Mouse (Mus musculus) thymus, postnatal 10 days (tissue): ENCODE results near the gene Fopnl.

ENCODE experiments used
- DNase-seq, 2 experiments: peaks; one replicate each; pipeline ENCODE4 v3.0.0; 2021; ENCODE audit warnings: low spot score in 2 of 2

The Fopnl gene

GRCm38 (mm10) chr16:14307373-14307772 is 9.8 kb downstream of the Fopnl start:
- no peak for DNase-seq

- no peak for DNase-seq
Observed at GRCm38 (mm10) chr16:14306451-14306850, 10.8 kb downstream of the Fopnl start.

- DNase-seq: no peak
Observed at GRCm38 (mm10) chr16:14304791-14305190, 12.4 kb downstream of the Fopnl start.

- DNase-seq: no peak
Observed at GRCm38 (mm10) chr16:14303676-14304075, 13.5 kb downstream of the Fopnl start.

- no peak for DNase-seq
Observed at GRCm38 (mm10) chr16:14303148-14303547, 14.1 kb downstream of the Fopnl start.

- no peak for DNase-seq
Observed at GRCm38 (mm10) chr16:14298461-14298860, 18.7 kb downstream of the Fopnl start.

- DNase-seq: no peak
Observed at GRCm38 (mm10) chr16:14297746-14298145, 19.5 kb downstream of the Fopnl start.

- DNase-seq: no peak
Observed at GRCm38 (mm10) chr16:14297137-14297536, 20.1 kb downstream of the Fopnl start.

- no peak for DNase-seq
Observed at GRCm38 (mm10) chr16:14296544-14297124, 20.6 kb downstream of the Fopnl start.

- DNase-seq: no peak
Observed at GRCm38 (mm10) chr16:14295291-14295690, 21.9 kb downstream of the Fopnl start.

GRCm38 (mm10) chr16:14292205-14293199 is 24.7 kb downstream of the Fopnl start:
- DNase-seq: no peak

GRCm38 (mm10) chr16:14291223-14291622 is 26.0 kb downstream of the Fopnl start, which contains the start of gene Myh11:
Myh11 (minus strand) TSS chr16:14291372.
- peak in 1 of 2 experiments; percentile 38 for DNase-seq

GRCm38 (mm10) chr16:14272374-14272965 is 44.7 kb downstream of the Fopnl start:
- DNase-seq: no peak

GRCm38 (mm10) chr16:14265203-14265920 is 51.8 kb downstream of the Fopnl start:
- no peak for DNase-seq

- no peak for DNase-seq
Observed at GRCm38 (mm10) chr16:14264504-14264903, 52.7 kb downstream of the Fopnl start.

GRCm38 (mm10) chr16:14263241-14263640 is 54.0 kb downstream of the Fopnl start:
- no peak for DNase-seq

GRCm38 (mm10) chr16:14262410-14262809 is 54.8 kb downstream of the Fopnl start:
- DNase-seq: no peak

- DNase-seq: no peak
Observed at GRCm38 (mm10) chr16:14258856-14259255, 58.3 kb downstream of the Fopnl start.

- DNase-seq: no peak
Observed at GRCm38 (mm10) chr16:14253586-14253985, 63.6 kb downstream of the Fopnl start.

- DNase-seq: no peak
Observed at GRCm38 (mm10) chr16:14252877-14253276, 64.3 kb downstream of the Fopnl start.

GRCm38 (mm10) chr16:14249913-14250312 is 67.3 kb downstream of the Fopnl start:
- no peak for DNase-seq
